Mouse (Mus musculus) cerebellum, adult 2 months (tissue): ENCODE measurements around the gene Thsd4.

Experiments
- CTCF ChIP-seq: fragments of 200-500 bp; IDR thresholded peaks from 2 replicates; pipeline ENCODE4 v1.5.1; 2011; ENCODE audit warnings: low read depth, mild to moderate bottlenecking, control low read depth, low read length, moderate library complexity, borderline replicate concordance; ENCODE audit not compliant: insufficient read depth
- POLR2A ChIP-seq: fragments of 200-500 bp; IDR thresholded peaks from 2 replicates; pipeline ENCODE4 v1.6.1; 2011; ENCODE audit warnings: low read length, control low read depth, borderline replicate concordance; ENCODE audit not compliant: insufficient read depth

DNA sequence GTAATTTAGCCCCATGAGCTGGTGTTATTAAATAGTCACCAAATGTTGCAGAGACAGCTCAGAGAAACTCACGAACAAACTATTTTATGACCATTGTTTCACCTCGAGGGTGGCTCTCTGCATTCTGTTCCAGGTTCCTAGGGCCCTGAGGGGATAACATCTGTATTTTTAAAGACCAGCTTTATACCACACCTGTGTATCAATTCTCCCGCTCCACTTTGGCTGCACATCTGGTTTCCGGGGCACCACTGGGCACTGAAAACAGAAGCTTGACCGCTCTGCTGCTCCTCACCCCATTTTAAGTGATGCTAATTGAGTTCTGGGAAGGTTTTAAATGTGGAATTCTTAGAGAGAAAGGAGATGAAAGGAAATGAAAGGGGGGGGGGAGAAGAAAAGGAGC is 429.4 kb downstream of the Thsd4 start:
- no peak for TF ChIP-seq CTCF
- TF ChIP-seq POLR2A = no peak
